Mouse (Mus musculus) bone marrow macrophage, adult 2 months (primary cell): ENCODE measurements around the gene Camk1d.

Experiments
- CTCF ChIP-seq: IDR thresholded peaks from 2 replicates; pipeline ENCODE4 v1.5.1; 2012; ENCODE audit warnings: low read depth, mild to moderate bottlenecking, low read length, moderate library complexity
- POLR2A ChIP-seq: IDR thresholded peaks from 2 replicates; pipeline ENCODE4 v1.6.1; 2012; ENCODE audit warnings: mild to moderate bottlenecking, low read depth, low read length, borderline replicate concordance

GRCm38 (mm10) chr2:5624379-5624778, 89.9 kb downstream of the Camk1d start:
- TF ChIP-seq CTCF (no peak), POLR2A (no peak)
